Mouse (Mus musculus) heart, adult 2 months (tissue): ENCODE measurements around the gene Jtb.

Source experiments
- CTCF ChIP-seq: fragments of 200-600 bp; IDR thresholded peaks from 2 replicates; pipeline ENCODE4 v1.8.1; 2022; ENCODE audit warnings: antibody characterized with exemption, mild to moderate bottlenecking, moderate library complexity
- EP300 ChIP-seq: fragments of 200-500 bp; IDR thresholded peaks from 2 replicates; pipeline ENCODE4 v1.6.1; 2011; ENCODE audit warnings: low read depth, low read length, control low read depth; ENCODE audit not compliant: insufficient read depth

GRCm38 (mm10) chr3:90197548-90197947, 33.8 kb upstream of the Jtb start:
- TF ChIP-seq CTCF (no peak), EP300 (no peak)
